Mouse (Mus musculus) heart, postnatal 4 days (tissue): ENCODE measurements around the gene A530064D06Rik. TPM values are rescaled to one million over a fixed set of nuclear protein-coding genes. Genes with fewer than 3 reads are reported as not detected.
"Not testable (repeated sequence)": the region's sequence is repeated elsewhere in the genome, so short reads cannot be mapped to it uniquely, and the experiment has no call there.

Experiments
- DNase-seq: peaks from one replicate; pipeline ENCODE4 v3.0.0; 2021
- total RNA-seq, 2 experiments: library from RNA; stranded (reverse); gene quantifications; 2 replicates each; pipeline ENCODE4 v1.2.3; 2021

The A530064D06Rik gene
- not detected for total RNA-seq

DNA sequence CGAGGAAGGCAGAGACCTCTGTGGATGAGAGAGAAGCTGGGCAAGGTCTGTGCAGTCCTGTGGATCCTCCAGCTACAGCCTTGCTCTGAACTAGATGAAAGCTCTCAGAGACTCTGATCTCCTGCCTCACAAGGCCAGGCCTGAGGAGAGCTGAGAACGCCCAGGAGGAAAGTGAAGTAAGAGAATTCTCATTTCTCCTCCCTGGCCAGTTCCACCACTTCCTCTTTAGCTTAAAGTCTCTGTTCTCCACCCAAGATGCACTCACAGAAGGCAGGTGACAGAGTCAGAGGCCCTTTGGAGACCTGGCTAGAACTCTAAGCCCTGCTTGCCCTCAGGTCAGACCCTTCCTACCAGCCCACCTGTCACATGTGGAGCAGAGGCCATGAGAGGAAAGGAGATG lies at the start of gene A530064D06Rik:
Gene A530064D06Rik (minus strand): TSS at position 173 of the 400 bp plus-strand sequence.
- not testable (repeated sequence) for DNase-seq

DNA sequence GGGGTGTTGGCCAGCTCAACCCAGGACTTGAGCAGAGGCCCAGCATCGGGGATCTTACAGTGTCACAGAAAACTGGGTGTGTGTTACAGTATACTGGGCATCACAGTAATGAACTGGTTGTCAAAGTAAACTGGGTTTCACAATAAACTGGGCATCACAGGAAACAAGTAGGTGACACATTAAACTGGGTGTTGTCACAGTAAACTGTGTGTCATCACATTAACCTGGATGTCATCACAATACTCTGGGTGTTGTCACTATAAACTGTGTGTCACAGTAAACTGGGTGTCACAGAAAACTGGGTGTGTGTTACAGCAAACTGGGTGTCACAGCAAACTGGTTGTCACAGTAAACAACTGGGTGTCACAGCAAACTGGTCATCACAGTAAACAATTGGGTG lies 48.4 kb upstream of the A530064D06Rik start:
- DNase-seq: no peak

DNA sequence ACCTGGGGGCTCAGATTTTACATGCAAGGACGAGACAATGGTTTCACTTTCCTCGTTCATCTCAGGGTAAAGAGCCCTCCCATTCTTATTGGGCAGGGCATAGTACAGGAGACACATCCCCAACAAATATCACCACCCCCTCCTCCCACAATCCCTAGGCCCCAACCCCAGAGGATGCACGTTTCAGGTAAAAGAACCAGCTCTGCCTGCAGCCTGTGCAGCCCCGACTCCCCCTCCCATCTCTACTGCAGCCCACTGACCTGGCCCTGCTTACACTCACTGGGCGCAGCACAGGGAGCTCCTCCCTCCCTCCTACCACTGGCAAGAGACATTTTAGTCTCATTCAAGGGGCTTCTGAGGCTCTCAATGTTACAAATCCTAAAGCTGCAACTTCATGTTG lies 46.4 kb upstream of the A530064D06Rik start:
- DNase-seq: no peak

DNA sequence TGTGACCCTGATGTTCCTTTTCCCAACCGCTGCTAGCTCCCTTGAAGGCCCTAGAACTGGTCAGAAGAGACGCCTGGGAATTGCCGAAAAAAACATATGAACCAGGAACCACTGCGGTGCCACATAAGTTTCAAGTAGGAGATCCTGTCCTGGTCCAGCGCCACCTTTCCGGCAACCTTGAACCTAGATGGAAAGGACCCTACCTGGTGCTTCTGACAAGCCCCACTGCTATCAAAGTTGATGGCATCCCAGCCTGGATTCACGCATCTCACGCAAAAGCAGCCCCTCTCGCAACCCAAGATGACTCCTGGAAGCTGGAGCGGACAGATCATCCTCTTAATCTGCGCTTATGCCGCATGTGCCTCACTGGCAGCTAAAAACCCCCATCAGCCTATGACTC lies 45.5 kb upstream of the A530064D06Rik start:
- no peak for DNase-seq

DNA sequence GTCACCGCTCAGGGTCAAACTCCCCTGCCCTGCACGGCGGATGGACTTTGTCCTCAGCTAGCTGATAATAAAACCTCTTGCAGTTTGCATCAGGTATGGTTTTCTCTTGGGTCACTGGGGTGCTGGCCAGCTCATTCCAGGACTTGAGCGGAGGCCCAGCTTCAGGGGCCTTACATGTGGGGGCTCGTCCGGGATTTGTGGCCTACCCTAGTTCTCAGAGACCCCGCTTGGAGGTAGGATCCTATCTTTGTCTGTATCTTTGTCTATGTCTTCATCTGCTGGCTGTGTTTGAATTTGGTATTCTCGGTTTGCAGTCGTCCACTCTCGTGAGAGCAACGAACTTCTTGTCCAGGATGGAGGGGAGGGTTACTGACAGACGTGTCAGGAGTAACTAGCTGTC lies 36.0 kb upstream of the A530064D06Rik start:
- no peak for DNase-seq

DNA sequence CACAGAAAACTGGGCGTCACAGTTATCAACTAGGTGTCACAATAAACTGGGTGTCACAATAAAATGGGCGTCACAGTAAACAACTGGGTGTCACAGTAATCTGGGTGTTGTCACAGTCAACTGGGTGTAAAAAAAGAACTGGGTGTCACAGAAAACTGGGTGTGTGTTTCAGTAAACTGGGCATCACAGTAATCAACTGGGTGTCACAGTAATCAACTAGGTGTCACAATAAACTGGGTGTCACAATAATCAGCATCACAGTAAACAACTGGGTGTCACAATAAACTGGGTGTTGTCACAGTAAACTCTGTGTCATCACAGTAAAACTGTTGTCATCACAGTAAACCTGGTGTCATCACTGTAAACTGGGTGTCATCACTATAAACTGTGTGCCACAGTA lies 25.3 kb upstream of the A530064D06Rik start:
- DNase-seq: no peak

DNA sequence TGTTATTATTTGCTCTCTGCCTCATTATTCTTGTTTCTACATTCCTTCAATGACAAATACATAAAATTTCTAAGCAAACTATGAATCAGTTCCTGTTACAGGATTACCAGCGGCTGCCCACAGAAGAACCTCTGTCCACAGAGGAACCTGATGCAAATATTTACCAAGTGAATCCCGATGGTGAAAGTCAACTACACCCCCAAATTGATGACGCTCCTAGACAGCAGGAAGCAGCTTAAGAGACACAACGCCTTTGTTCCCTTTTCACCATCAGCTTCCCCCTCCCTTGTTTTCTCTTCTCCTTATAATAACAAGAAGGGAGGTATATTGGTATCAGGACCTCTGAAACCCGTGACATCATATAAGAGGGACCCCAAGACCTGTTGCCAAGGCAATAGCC lies 18.2 kb upstream of the A530064D06Rik start:
- no peak for DNase-seq

DNA sequence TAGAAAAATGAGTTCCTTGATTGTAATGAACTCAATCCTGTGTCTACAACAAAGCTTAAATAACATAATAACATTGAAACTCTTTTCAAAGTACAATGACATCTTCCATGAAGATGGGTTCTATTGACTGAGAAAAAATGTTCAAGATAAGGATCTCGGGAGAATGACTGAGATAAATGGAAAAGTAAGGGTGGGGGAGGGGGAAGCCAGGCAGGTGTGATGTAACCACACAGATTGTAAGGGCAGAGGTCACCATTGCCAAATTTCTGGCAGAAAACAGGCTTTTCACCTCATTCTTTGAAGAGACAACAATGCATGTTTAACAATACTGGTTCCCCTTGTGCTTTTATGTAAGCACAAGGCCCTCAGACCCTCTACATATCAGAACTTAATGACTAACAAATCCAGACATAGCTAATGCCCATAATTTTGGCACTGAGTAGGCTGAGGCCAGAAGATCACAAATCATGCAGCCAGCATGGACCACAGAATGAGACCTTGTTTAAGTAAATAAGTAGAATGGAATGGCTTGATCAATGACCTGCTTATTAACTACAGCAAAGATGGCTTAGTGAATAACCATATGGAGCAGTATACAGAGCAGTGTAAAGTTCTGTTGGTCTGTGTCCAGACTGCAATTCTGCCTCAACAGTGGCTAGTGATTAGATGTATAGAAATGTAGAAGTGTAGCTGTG lies 9.5 kb downstream of the A530064D06Rik start:
- no peak for DNase-seq

DNA sequence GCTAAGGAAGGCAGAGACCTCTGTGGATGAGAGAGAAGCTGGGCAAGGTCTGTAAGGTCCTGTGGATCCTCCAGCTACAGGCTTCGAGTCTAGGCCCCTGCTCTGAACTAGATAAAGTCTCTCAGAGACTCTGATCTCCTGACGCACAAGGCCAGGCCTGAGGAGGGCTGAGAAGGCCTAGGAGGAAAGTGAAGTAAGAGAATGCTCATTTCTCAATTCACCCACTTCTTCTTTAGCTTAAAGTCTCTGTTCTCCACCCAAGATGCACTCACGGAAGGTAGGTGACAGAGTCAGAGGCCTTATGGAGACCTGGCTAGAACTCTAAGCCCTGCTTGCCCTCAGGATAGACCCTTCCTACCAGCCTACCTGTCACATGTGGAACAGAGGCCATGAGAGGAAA lies 21.0 kb downstream of the A530064D06Rik start, which contains the start of gene 9830107B12Rik:
Gene 9830107B12Rik (minus strand): TSS at position 149 of the 400 bp plus-strand sequence.
- DNase-seq: no peak

DNA sequence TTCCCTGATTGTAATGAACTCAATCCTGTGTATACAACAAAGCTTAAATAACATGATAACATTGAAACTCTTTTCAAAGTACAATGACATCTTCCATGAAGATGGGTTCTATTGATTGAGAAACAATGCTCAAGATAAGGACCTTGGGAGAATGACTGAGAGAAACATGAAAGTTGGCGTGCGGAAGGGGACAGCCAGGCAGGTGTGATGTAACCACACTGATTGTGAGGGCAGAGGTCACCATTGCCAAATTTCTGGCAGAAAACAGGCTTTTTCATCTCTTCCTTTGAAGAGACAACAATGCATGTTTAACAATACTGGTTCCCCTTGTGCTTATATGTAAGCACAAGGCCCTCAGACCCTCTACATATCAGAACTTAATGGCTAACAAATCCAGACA lies 34.3 kb downstream of the A530064D06Rik start:
- no peak for DNase-seq

DNA sequence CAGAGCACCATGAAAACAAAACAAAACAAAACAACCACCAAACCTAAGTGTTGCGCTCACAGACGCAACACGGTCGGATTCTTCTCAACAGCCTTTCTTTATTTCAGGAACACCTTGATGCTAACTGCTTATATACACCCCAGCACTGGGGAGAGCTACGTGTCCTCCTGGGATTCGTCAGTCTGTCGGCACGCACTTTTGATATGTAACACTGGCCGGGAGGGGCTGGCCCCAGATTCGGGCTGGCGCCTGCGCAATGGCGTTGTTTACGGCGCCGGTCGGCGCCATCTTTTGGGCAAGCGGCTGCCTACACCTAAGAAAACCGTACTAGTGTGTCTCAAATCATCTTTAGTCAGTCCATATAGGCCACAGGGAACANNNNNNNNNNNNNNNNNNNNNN lies 46.6 kb downstream of the A530064D06Rik start:
- no peak for DNase-seq

DNA sequence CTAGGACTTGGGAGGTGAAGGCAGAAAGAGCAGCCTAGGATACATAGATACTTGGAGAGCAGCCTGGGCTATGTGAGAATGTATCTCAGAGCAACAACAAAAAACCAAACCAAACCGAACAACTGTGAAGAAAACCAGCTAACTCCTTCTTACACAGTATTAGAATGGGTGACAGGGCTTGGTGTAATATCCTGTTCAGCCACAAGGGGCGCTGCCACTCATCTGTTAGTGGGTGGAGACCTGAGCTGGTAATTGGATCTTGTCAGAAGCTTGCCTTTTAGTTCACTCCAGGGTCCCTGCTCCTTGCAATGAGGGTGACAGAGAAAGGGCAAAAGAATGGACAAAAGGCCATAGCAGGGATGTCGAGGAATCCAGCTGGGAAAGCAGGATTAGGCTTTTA lies 47.4 kb downstream of the A530064D06Rik start:
- peak; percentile 87 for DNase-seq

DNA sequence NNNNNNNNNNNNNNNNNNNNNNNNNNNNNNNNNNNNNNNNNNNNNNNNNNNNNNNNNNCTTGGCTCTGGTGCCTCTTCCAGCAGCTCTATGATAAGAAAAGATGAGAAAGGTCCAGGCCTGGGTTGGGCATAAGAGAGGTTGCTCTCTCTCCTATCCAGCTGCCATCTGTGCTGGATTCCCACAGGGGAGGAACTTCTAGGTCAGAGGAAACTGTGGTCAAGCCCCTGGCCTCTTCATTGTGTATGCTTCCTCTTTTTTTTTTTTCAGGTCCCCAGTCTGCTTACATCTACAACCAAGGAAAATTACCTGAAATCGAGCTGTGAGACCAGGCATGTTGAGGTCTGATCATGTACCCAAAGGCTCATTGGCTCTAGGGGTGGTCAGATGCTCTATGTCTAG lies 48.5 kb downstream of the A530064D06Rik start:
- no peak for DNase-seq

DNA sequence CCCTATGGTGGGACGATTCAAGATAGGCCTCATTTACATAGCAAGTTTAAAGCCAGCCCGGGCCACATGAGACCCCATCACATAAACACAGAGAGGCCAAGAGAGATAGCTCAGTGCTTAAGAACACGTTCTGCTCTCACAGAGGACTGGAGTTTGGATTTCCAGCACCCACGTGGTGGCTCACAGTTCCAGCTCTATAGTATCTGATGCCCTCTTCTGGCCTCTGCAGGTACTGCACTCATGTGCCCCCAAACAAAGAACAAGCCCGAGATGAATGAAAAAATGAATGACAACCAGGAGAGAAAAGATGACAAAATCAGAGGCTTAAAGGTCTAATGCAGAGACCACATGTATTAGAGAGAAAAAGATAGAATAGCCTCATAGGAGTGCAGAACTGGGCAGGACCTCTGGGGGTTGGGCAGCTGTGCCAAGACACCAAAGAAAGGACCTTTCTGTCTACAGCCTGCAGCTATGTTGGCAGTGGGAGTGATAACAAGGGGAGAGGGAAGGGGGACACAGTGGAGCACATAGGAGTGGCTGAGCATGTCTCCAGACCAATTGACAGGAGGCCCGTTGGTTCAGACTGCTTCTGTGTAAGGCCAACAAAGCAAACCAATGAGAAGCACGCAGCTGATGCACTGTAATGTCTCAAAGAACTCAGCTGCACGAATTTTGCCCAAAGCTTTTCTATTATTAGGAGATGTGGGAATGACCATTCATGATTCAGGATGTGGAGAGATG lies 56.4 kb downstream of the A530064D06Rik start:
- DNase-seq: peak; percentile 60

DNA sequence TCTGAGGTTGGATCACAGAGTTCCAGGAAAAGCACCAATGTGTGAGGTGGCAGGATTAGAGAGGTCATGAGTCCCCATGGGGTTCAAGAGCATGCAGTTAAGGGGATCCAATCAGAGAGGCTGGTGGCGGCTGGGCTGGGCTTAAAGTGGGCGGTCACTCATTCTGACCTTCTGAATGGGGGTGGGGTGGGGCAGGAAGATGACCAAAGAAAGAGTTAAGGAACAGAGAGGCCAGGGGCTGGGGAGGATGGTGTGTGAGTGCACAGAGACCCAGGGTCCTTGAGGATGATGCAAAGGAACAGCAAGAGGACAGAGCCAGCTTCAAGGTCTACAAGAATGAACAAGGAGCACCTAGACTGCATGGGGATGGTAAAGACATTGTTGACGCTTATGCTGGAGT lies 58.6 kb downstream of the A530064D06Rik start:
- DNase-seq: no peak

DNA sequence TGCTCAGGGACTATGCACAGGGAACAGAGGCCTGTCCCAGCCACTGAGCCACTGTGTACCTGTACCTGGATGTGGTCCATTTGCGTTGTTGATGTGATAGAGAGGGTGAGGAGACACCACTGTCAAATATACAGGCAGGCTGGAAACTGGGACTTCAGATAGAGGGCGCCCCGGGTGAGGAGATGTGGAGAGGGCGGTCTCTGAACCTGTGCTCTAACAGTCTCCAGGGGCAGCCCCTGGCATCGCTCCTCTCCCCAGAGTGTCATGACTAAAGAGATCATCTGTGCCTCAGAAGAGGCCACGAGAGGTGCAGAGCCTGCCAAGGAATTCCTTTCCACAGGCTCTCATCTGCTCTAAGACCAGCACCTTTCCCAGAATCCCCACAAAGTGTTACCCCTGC lies 59.2 kb downstream of the A530064D06Rik start:
- DNase-seq: no peak

DNA sequence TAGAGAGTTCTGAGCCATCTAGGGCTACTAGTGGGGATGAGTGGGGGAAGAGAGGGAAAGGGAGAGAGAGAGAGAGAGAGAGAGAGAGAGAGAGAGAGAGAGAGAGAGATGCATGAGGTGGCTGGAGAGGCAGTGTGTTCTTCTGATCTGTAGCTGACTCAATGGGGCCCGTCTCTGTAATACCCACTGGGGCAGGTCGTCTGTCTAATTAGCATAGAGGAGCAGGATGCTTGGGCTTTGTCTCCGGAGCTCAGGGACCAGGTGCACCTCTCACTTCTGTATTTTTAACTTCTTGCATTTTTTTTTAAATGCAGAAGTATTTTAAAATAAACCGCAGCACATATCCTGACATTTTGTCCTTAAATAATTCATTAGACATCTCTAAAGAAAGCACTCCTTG lies 59.7 kb downstream of the A530064D06Rik start:
- DNase-seq: no peak

DNA sequence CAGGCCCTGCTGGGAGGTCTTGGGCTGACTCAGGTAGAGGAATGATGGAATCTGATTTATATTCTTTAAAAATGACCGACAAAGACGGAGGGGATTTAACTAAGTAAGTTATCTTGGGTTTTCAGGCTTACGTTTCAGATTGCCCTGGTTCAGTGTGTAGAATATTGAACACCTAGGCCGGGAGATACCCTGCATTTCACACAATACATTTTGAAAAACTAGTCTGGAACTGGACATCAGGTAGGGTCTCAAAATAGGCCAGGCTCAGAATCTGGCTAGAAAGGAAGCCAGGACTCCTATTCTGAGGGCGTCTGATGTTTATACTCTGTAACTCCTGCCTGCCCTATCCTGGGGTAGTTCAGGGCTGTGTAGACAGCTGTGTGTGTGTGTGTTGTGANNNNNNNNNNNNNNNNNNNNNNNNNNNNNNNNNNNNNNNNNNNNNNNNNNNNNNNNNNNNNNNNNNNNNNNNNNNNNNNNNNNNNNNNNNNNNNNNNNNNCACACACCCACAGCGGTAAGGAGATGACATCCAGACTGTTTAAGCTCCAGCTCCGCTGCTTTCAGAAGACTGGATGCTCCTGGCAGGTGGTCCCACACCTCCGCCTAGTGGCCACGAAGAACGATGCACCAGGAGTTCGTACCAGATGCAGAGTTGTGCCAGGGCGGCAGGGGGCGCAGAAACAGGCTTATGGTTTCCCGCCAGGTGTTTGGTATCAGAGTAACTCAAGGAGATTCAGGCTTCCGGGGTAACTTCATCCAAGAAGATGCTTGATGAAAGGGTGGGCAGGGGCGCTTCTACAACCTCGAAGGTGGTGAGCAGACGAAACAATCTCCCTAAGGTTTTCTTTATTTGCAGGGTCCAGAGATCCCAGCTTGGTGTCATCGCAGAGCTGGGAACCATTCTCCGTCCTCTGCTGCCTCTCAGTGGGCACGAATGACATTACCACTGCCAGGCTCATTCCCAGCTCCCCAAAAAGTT lies 66.3 kb downstream of the A530064D06Rik start:
- DNase-seq: peak; percentile 89

DNA sequence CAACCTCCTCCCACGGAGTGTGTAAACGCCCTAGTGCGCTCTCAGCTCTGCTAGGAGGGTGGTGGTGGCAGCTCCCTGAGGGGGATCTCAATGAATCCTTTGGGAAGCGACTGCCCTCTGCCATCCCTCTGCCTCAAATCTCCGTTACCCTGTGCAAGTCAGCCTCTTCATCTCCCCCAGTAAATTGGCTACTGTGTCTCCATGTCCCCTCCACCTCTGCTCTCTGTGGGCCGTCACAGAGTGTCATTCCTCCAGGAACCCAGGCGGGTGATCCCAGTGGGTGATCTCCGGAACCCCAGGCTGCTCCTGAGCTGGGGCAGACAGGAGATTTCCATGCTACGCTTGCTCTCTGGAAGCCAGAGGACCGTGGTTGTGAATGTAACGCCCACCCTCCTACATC lies 67.8 kb downstream of the A530064D06Rik start:
- no peak for DNase-seq
